Mouse (Mus musculus) intestine, embryonic 16.5 days (tissue): ENCODE data around the gene Fam78a. TPM values are rescaled to one million over a fixed set of nuclear protein-coding genes. Genes with fewer than 3 reads are reported as not detected.

ENCODE experiments used
- ATAC-seq: fragments of 200-750 bp; cut with Nextera tagmentation; 2 replicates; pipeline ENCODE4 v1.8.0; 2017; ENCODE audit warnings: moderate TSS enrichment, moderate library complexity
- H3K27ac ChIP-seq: fragments of 300-500 bp; sonication (generic); 2 replicates; pipeline ENCODE4 v1.5.1; 2014; ENCODE audit warnings: mild to moderate bottlenecking, low read length
- H3K27me3 ChIP-seq: fragments of 300-500 bp; sonication (generic); replicated peaks from 2 replicates; pipeline ENCODE4 v1.6.1; 2014; ENCODE audit warnings: low read length, control low read depth, mixed read lengths; ENCODE audit not compliant: control insufficient read depth, insufficient read depth
- H3K36me3 ChIP-seq: fragments of 300-500 bp; sonication (generic); 2 replicates; pipeline ENCODE4 v1.6.1; 2014; ENCODE audit warnings: low read length, control low read depth; ENCODE audit not compliant: control insufficient read depth, insufficient read depth
- H3K4me1 ChIP-seq: fragments of 300-500 bp; sonication (generic); 2 replicates; pipeline ENCODE4 v1.6.1; 2014; ENCODE audit warnings: low read length, control low read depth, mixed read lengths; ENCODE audit not compliant: control insufficient read depth, insufficient read depth
- H3K4me2 ChIP-seq: fragments of 300-500 bp; sonication (generic); 2 replicates; pipeline ENCODE4 v1.6.1; 2014; ENCODE audit warnings: low read depth, low read length, control low read depth
- H3K4me3 ChIP-seq: fragments of 300-500 bp; sonication (generic); 2 replicates; pipeline ENCODE4 v1.5.1; 2014; ENCODE audit warnings: mild to moderate bottlenecking, low read length
- H3K9ac ChIP-seq: fragments of 300-500 bp; sonication (generic); 2 replicates; pipeline ENCODE4 v1.6.1; 2014; ENCODE audit warnings: low read depth, low read length
- H3K9me3 ChIP-seq: fragments of 300-500 bp; sonication (generic); 2 replicates; pipeline ENCODE4 v1.6.1; 2016; ENCODE audit warnings: low read length, control low read depth; ENCODE audit not compliant: control insufficient read depth
- WGBS: fragments of 180-500 bp; shearing (Covaris S2); extraction: QIAGEN DNeasy Blood & Tissue Kit; methylation state at CpG from one replicate; pipeline ENCODE4 v1.1.7; 2014; 5-methylcytosine and 5-hydroxymethylcytosine counted together
- microRNA-seq: library from miRNA; unstranded; fragments of <30 nt; microRNA quantifications from one replicate; pipeline ENCODE4, GENCODE M21; 2016
- polyA plus RNA-seq: library from polyadenylated mRNA; unstranded; fragments of >200 nt; fragmentation: Nextera tagmentation; extraction: Ambion mirVana; gene quantifications from 2 replicates; pipeline ENCODE4 v1.2.1, GENCODE M21; 2015

The Fam78a gene
- polyA plus RNA-seq, 1 experiment from 2014 or later: 2.2 TPM

DNA sequence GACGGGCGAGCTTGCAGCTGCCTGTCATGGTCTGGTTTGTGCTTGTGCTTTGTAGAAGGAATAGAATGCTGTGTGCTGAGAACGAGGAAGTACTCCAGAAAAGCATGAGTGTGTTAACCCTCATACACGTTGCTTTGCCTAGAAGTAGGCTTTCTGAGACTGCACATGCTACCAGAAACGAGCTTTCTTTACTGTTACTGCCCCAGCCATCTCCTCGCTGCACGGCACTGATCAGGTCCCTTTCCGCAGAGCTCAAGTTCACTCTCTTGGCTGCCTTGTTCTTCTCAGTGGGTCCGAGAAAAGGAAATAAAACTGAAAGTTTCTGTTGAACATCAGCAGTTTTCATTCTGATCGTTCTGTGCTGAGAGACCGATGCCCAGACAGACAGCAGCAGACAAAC lies 75.9 kb downstream of the Fam78a start:
- Histone ChIP-seq H3K4me3 (no peak overlapping the region), H3K27me3 (no peaks in the 10 kb centered on the region), H3K9ac (no peak overlapping the region), H3K36me3 (peaks cover 21% of the 10 kb centered on the region), H3K9me3 (no peaks in the 10 kb centered on the region), H3K4me1 (no peaks in the 10 kb centered on the region), H3K4me2 (no peak overlapping the region), H3K27ac (no peak overlapping the region)
- no peak for ATAC-seq
- WGBS: 93% methylated on average over 11 of the region's 11 CpGs

DNA sequence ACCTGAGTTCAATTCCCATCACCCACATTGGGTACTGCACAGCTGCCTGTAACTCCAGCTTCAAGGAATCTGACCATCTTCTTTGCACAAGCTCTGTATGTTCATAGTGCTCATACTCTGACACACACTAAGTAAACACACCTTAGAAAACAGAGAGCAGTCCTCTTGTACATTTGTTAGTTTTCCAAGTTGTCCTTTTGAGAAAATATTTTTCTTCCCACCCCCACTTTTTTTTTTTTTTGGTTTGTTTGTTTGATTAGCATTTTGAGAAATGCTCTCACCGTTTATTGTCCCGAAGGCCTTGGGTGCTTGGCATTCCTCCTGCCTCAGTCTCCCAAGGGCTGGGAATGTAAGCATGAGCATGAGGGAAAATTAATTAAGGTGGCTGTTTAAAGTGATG lies 76.3 kb downstream of the Fam78a start:
- Histone ChIP-seq H3K27ac (no peak overlapping the region), H3K36me3 (peaks cover 21% of the 10 kb centered on the region), H3K9ac (no peak overlapping the region), H3K4me2 (no peak overlapping the region), H3K9me3 (no peaks in the 10 kb centered on the region), H3K4me1 (no peaks in the 10 kb centered on the region), H3K27me3 (no peaks in the 10 kb centered on the region), H3K4me3 (no peak overlapping the region)
- no peak for ATAC-seq
- 97% methylated on average over 2 of the region's 2 CpGs for WGBS

Small RNA genes lying within 50 kb of the gene (microRNA-seq; reads per million reads assigned to microRNA genes)
- gene Mir7674: 0.91 reads per million

Other genes with a start within 250 kb of the Fam78a start
- gene Fibcd1, start 238.9 kb downstream of the Fam78a start, polyA plus RNA-seq: 0.70 and 0.77 TPM in 2 replicates
- 0.44 and 0.83 TPM in 2 replicates for gene Lamc3, start 197.6 kb downstream of the Fam78a start, polyA plus RNA-seq
- gene Aif1l, start 134.7 kb downstream of the Fam78a start, polyA plus RNA-seq: 9.9 and 10.9 TPM in 2 replicates
- 61.4 and 71.9 TPM in 2 replicates for gene Nup214, start 110.4 kb downstream of the Fam78a start, polyA plus RNA-seq
- gene Plpp7, start 10.7 kb upstream of the Fam78a start, polyA plus RNA-seq: 4.0 and 5.0 TPM in 2 replicates
- 14.4 and 16.2 TPM in 2 replicates for gene Prrc2b, start 66.2 kb upstream of the Fam78a start, polyA plus RNA-seq
- 26.7 and 26.9 TPM in 2 replicates for gene Pomt1, start 151.7 kb upstream of the Fam78a start, polyA plus RNA-seq
- gene Uck1, start 175.3 kb upstream of the Fam78a start, polyA plus RNA-seq: 72.4 and 74.4 TPM in 2 replicates
- gene Golga2, start 202.5 kb upstream of the Fam78a start, polyA plus RNA-seq: 21.5 and 21.6 TPM in 2 replicates
- 342 and 377 TPM in 2 replicates for gene Swi5, start 203.2 kb upstream of the Fam78a start, polyA plus RNA-seq